Mouse (Mus musculus): Measurements from ENCODE around the gene Rnasek. TPM values are rescaled to one million over a fixed set of nuclear protein-coding genes. Genes with fewer than 3 reads are reported as not detected.

Rnasek gene
- polyA plus RNA-seq, 1 experiment from 2014 or later = 235 TPM

DNA sequence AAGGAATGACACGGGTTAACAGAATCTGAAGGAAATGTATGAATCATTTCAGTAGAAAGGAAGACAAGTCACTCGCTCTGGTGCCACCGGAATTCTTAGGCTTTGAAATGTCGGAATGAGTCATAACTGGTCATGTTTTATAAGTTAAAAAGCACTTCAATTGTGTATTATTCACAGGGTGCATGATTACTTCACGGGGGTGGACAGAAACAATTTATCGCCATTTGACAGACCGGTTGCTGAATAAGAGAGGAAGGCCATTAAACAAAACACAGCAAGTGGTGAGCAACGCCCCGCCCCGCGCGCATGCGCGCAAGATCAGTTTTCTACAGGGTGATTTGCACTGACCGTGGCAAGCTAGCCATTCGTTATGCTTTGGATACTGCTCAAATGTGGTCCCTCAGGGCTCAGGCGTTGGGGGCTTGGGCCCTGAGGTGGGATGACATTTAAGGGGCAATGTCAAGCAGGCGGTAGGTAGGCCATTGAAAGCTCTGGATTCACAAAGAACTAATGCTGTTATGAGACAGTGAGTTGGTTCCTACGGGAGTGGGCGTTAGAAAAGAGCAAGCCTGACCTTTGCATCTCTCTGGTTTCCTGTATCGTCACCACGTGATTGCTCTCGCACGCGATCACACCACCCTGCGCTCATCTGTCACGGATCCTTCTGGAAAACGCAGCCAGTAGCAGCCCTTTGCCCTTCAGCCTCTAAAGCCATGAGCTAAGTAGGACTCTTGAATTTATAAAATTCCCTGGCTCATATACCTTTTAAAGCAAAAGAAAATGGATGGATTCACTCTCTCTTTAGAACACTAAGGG is 50.1 kb downstream of the Rnasek start:
- H3K27ac ChIP-seq (ENCODE audit: low read depth, low read length) = no peak overlapping the region
- H3K9ac ChIP-seq (ENCODE audit: low read length) = no peak overlapping the region
- no peaks in the 10 kb centered on the region for H3K4me1 ChIP-seq (ENCODE audit: control insufficient read depth, insufficient read depth, low read length)
- no peaks in the 10 kb centered on the region for H3K27me3 ChIP-seq (replicated peaks; ENCODE audit: control insufficient read depth, insufficient read depth, low read length)
- DNase-seq (ENCODE audit: low spot score) (no peak), ATAC-seq (no peak)
- 88% methylated on average over 28 of the region's 28 CpGs for WGBS
- no peaks in the 10 kb centered on the region for H3K9me3 ChIP-seq (replicated peaks; ENCODE audit: control insufficient read depth, low read length)
- no peaks in the 10 kb centered on the region for H3K36me3 ChIP-seq (ENCODE audit: control insufficient read depth, insufficient read depth, low read length)
- no peak overlapping the region for H3K4me2 ChIP-seq (ENCODE audit: low read length)
- H3K4me3 ChIP-seq (ENCODE audit: low read depth, low read length) = no peak overlapping the region

MicroRNAs encoded within 50 kb of the gene (microRNA counts, 519-probe panel; counts per million panel counts)
- 3,318 counts per million, percentile 29 among the panel's probes with 10 or more counts for microRNA mmu-miR-195
- microRNA mmu-miR-497 = 2,567 counts per million, percentile 15 among the panel's probes with 10 or more counts

Small RNA genes within 50 kb of the gene (microRNA-seq; reads per million reads assigned to microRNA genes)
- gene Mir195a (912 reads per million, percentile 80 among the genes with 10 or more reads in this experiment), gene Mir497 (not detected), gene Mir497b (not detected)

Other genes with a start within 250 kb of the Rnasek start
- gene Gabarap, start 248.7 kb downstream of the Rnasek start, polyA plus RNA-seq (2014; fragmentation: Nextera tagmentation; extraction: Ambion mirVana) = 701 and 779 TPM in 2 replicates
- gene Phf23, start 244.1 kb downstream of the Rnasek start, polyA plus RNA-seq (2014; fragmentation: Nextera tagmentation; extraction: Ambion mirVana) = 49.4 and 49.6 TPM in 2 replicates
- gene Dvl2, start 239.2 kb downstream of the Rnasek start, polyA plus RNA-seq (2014; fragmentation: Nextera tagmentation; extraction: Ambion mirVana) = 19.7 and 25.7 TPM in 2 replicates
- gene Acadvl, start 224.4 kb downstream of the Rnasek start, polyA plus RNA-seq (2014; fragmentation: Nextera tagmentation; extraction: Ambion mirVana) = 53.3 and 58.4 TPM in 2 replicates
- gene Dlg4, start 222.9 kb downstream of the Rnasek start, polyA plus RNA-seq (2014; fragmentation: Nextera tagmentation; extraction: Ambion mirVana) = 19.3 and 21.0 TPM in 2 replicates
- 2.0 and 2.1 TPM in 2 replicates for gene Asgr1, start 185.8 kb downstream of the Rnasek start, polyA plus RNA-seq (2014; fragmentation: Nextera tagmentation; extraction: Ambion mirVana)
- gene Asgr2, start 147.2 kb downstream of the Rnasek start, polyA plus RNA-seq (2014; fragmentation: Nextera tagmentation; extraction: Ambion mirVana) = not detected in 2 replicates
- gene Mgl2, start 109.5 kb downstream of the Rnasek start, polyA plus RNA-seq (2014; fragmentation: Nextera tagmentation; extraction: Ambion mirVana) = 0.72 and 1.1 TPM in 2 replicates
- 0.63 and 0.97 TPM in 2 replicates for gene Clec10a, start 83.6 kb downstream of the Rnasek start, polyA plus RNA-seq (2014; fragmentation: Nextera tagmentation; extraction: Ambion mirVana)
- gene Slc16a11, start 27.1 kb downstream of the Rnasek start, polyA plus RNA-seq (2014; fragmentation: Nextera tagmentation; extraction: Ambion mirVana) = 0.98 and 1.1 TPM in 2 replicates
- 9.2 and 12.9 TPM in 2 replicates for gene Slc16a13, start 18.8 kb downstream of the Rnasek start, polyA plus RNA-seq (2014; fragmentation: Nextera tagmentation; extraction: Ambion mirVana)
- 4.5 and 6.3 TPM in 2 replicates for gene Bcl6b, start 10.0 kb downstream of the Rnasek start, polyA plus RNA-seq (2014; fragmentation: Nextera tagmentation; extraction: Ambion mirVana)
- gene 0610010K14Rik, start 1.9 kb downstream of the Rnasek start, polyA plus RNA-seq (2014; fragmentation: Nextera tagmentation; extraction: Ambion mirVana) = 202 and 245 TPM in 2 replicates
- gene Gm21988, start within 50 bp of the Rnasek start, polyA plus RNA-seq (2014; fragmentation: Nextera tagmentation; extraction: Ambion mirVana) = 11.1 and 11.9 TPM in 2 replicates
- 0.36 and 1.1 TPM in 2 replicates for gene Alox12, start 15.5 kb upstream of the Rnasek start, polyA plus RNA-seq (2014; fragmentation: Nextera tagmentation; extraction: Ambion mirVana)
- gene Alox12e, start 82.8 kb upstream of the Rnasek start, polyA plus RNA-seq (2014; fragmentation: Nextera tagmentation; extraction: Ambion mirVana) = not detected in 2 replicates
- gene Alox15, start 112.2 kb upstream of the Rnasek start, polyA plus RNA-seq (2014; fragmentation: Nextera tagmentation; extraction: Ambion mirVana) = not detected in 2 replicates
- gene Pelp1, start 170.2 kb upstream of the Rnasek start, polyA plus RNA-seq (2014; fragmentation: Nextera tagmentation; extraction: Ambion mirVana) = 21.4 and 32.5 TPM in 2 replicates
- gene Arrb2, start 192.8 kb upstream of the Rnasek start, polyA plus RNA-seq (2014; fragmentation: Nextera tagmentation; extraction: Ambion mirVana) = 47.4 and 49.2 TPM in 2 replicates
- 49.2 and 54.3 TPM in 2 replicates for gene Med11, start 212.1 kb upstream of the Rnasek start, polyA plus RNA-seq (2014; fragmentation: Nextera tagmentation; extraction: Ambion mirVana)
- gene Zmynd15, start 219.6 kb upstream of the Rnasek start, polyA plus RNA-seq (2014; fragmentation: Nextera tagmentation; extraction: Ambion mirVana) = 0.19 and 0.42 TPM in 2 replicates
- 1.5 and 1.9 TPM in 2 replicates for gene Cxcl16, start 220.1 kb upstream of the Rnasek start, polyA plus RNA-seq (2014; fragmentation: Nextera tagmentation; extraction: Ambion mirVana)